Mouse (Mus musculus) bone marrow macrophage, adult 2 months (primary cell): ENCODE results near the gene Fcgbp.

Source experiments
- CTCF ChIP-seq: IDR thresholded peaks from 2 replicates; pipeline ENCODE4 v1.5.1; 2012; ENCODE audit warnings: low read depth, mild to moderate bottlenecking, low read length, moderate library complexity
- POLR2A ChIP-seq: IDR thresholded peaks from 2 replicates; pipeline ENCODE4 v1.6.1; 2012; ENCODE audit warnings: mild to moderate bottlenecking, low read depth, low read length, borderline replicate concordance

DNA sequence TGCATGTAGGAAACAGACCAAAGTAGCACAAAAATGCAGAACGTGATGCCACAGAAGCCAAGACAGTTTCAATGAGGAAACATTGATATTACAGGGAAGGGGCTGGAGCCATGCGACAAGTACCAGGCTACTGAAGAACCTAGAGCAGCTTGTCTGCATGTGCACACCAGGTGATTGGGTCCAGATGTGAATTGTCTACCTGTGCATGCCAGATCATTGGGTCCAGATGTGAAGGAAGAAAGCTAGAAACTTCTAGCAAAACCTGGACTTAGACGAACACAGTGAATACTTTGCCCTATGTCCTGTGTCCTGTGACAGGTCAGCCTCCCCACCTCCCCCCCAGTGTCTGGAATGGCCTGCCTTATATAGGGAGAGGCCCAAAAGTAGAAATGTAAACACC lies 2.4 kb upstream of the Fcgbp start:
- no peak for TF ChIP-seq POLR2A
- TF ChIP-seq CTCF = no peak
